Mouse (Mus musculus) gastrocnemius, postnatal 14 days (tissue): ENCODE measurements around the gene Ndufv3. TPM values are rescaled to one million over a fixed set of nuclear protein-coding genes. Genes with fewer than 3 reads are reported as not detected.
"Not testable (repeated sequence)": the region's sequence is repeated elsewhere in the genome, so short reads cannot be mapped to it uniquely, and the experiment has no call there.

ENCODE experiments used
- DNase-seq: peaks from one replicate; pipeline ENCODE4 v3.0.0; 2021; ENCODE audit warnings: mixed read lengths
- intact Hi-C: fragments of 180-260 bp; cut with DNase I; formaldehyde crosslinking; loops from one replicate; pipeline ENCODE4 v1.15.1; 2025; ENCODE audit warnings: low total_unique reads
- total RNA-seq, 2 experiments: library from RNA; stranded (reverse); gene quantifications; 2 replicates each; pipeline ENCODE4 v1.2.3; 2021

Ndufv3 gene
- total RNA-seq, 2 experiments from 2014 or later: 423 to 456 TPM

DNA sequence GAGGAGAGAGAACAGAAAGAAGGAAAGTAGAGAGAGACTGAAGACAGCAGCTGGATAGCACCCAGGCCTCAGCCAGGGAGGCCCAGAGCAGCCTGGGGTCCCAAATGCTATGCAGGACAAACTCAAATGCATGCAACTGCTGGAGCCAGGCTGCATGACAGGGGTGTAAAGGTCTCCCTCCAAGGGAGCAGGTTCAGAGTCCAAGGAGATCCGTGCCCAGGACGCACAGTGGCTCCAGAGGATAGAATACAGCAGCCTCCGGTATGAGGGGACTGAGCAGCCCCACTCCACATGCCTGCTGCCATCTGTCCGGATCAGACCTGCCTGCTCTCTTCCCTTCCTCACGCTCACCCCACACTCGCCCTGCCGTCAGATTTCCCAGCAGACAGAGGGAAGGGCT lies 13.6 kb upstream of the Ndufv3 start:
- DNase-seq: no peak
- intact Hi-C loops: no loop called here

DNA sequence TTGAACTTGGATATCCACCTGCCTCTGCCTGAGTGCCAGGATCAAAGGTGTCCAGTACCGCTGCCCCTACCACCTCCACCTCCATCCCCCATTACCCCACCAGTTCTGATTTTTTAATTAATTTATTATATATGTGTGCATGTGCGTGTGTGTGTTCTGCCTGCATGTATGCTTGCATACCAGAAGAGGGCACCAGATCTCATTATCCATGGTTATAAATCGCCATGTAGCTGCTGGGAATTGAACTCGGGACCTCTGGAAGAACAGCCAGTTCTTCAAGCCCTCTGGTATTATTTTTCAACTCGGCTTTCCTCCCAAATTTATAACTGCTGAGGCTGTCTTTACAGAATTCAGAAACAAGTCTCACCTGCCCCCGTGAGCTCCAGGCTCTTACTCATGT lies 9.0 kb upstream of the Ndufv3 start:
- intact Hi-C loops: no loop called here

DNA sequence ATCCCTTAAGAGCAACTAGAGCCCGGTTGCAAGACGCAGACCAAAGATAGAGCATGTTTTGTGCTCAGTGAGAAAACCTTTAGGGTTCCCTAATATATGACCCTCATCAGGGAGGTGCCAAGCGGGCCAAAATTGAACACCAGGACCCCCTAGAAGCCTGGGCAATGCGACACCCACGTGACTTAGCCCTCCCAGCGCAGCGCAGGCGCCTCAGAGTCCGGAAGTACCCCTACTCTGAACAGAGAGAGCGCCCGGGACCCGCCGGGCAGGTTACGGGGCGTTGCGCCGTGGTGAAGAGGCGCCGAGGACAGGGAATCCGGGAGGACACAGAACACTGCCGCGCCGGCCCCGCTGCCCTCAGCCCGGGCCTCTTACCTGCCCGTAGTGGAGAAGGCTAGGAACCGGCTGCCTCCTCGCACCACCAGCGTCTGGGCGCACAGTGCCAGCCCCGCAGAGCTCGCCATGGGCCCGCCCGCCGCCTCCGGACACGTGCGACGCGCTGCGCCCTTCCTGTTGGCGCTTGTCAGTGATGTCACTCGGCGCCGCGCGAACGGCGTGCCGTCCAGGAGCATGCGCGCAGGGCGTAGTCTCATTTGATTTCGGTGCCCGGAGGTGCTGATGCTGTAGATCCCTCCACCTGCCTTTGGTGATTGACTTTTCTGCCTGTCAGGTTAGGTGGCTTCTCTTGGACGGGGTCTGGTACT lies 8.0 kb upstream of the Ndufv3 start:
- DNase-seq: peak; percentile 87
- intact Hi-C loops: no loop called here

More for the DNA sequence above, 9.0 kb upstream of the Ndufv3 start:
- DNase-seq: no peak

- intact Hi-C loops: no loop called here
- no peak for DNase-seq
These were observed 7.3 kb upstream of the Ndufv3 start for GRCm38 (mm10) chr17:31512593-31512992.

- DNase-seq: no peak
- intact Hi-C loops: loop anchor here (5.0 kb wide), 1 partner anchor 143 kb away; the partner anchor contains the start of gene U2af1
These were observed 5.2 kb upstream of the Ndufv3 start for GRCm38 (mm10) chr17:31514696-31515095.

DNA sequence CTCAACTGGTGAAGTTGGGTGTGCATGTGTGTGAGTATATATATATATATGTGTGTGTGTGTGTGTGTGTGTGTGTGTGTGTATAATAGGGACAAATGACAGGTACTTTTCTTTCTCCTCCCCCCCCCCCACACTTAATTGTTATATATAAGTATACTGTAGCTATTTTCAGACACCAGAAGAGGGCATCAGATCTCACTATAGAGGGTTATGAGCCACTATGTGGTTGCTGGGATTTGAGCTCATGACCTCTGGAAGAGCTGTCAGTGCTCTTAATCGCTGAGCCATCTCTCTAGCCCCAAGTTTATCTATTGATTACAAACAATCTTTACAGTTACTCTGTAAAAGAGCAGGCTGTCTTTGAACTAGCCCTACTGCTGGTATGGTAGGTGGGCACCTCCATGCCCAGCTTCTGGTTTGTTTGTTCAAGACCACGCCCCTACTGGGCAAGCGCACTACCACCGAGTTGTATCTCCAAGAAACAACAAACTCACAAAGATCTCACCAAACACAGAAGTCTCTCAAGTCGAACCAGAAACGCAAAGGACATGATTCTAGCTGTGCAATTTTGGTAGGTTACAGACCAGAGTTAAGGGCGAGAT lies 470 bp upstream of the Ndufv3 start:
- intact Hi-C loops: loop anchor here (5.0 kb wide), 1 partner anchor 138 kb away; the partner anchor contains the start of gene U2af1
- DNase-seq: no peak

- DNase-seq: peak; percentile 72
- intact Hi-C loops: no loop called here
These were observed 980 bp downstream of the Ndufv3 start for GRCm38 (mm10) chr17:31520895-31521294.

GRCm38 (mm10) chr17:31521948-31522347 lies 2.0 kb downstream of the Ndufv3 start:
- DNase-seq: no peak
- intact Hi-C loops: no loop called here

DNA sequence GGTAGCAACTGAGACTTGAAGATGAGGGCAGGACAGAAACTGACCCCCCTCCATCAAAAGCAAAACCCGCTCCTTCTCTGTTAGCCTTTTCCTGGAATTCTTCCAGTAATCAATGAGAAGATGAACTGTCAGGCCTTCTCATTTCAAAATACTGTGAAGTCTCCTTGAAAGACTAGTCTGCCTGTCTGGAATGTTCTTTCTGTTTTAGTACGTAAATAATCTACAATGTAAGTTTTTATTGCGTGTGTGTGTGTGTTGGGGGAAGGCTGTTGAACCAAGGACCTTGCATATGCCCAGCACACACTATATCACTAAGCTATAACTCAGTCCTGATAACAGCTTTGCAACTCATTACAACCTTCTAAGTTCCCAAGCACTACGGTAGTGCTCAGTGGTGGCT lies 5.2 kb downstream of the Ndufv3 start:
- intact Hi-C loops: loop anchor here (5.0 kb wide), 2 partner anchors 37 to 137 kb away; partner anchors contain the start of gene Pknox1
- DNase-seq: no peak

DNA sequence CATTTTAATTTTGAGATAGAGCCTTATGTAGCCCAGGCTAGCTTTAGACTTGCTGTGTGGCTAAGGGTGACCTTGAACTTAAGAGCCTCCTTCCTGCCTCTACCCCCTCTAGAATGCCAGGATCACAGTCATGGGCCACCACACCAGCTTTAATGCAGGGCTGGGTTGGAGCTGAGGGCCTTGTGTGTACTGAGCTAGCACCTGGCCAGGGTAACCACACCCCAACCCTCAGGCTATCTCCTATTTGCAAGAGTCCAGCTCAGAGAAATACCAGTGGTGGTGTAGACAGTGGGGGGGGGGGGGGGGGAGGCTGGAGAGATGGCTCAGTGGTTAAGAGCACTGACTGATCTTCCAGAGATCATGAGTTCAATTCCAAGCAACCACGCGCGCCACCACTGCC lies 5.9 kb downstream of the Ndufv3 start:
- intact Hi-C loops: loop anchor here (5.0 kb wide), 2 partner anchors 36 to 136 kb away; partner anchors contain the start of gene Pknox1
- DNase-seq: no peak

GRCm38 (mm10) chr17:31529314-31529713 lies 9.4 kb downstream of the Ndufv3 start:
- intact Hi-C loops: loop anchor here (5.0 kb wide), 2 partner anchors 33 to 133 kb away; partner anchors contain the start of gene Pknox1
- DNase-seq: no peak

DNA sequence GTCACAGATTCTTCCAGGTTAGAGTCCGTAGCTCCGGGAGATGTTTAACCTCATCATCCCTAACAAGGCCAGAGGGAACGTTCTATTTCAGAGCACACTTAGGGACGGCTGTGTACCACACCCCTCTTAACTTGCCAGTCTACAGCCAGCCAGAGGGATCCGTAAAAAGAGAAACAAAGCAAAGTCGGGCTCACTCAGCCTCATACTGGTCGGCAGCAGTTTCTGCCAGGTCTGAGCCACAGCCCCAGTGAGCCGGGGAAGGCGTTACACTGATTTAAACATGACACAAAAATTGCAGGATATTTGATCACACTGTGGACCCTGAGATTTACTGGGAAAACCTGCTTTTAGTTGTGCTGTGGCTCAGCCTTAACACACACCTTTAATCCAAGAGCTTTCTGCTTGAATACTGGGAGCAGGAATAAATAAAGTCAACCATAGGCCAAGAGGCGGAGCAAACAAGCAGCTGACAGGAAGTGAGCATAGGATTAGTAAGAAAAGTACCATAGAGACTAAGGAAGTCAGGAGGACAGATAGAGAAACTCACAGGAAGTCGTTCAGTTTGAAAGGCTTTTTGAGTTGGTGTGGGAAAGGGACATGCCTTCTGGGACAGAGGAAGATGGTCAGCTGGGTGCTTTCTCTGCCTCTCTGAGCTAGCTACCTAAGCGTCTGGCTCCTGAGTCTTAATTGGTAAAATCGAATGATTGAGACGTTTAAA lies 11.7 kb downstream of the Ndufv3 start:
- DNase-seq: no peak
- intact Hi-C loops: no loop called here

DNA sequence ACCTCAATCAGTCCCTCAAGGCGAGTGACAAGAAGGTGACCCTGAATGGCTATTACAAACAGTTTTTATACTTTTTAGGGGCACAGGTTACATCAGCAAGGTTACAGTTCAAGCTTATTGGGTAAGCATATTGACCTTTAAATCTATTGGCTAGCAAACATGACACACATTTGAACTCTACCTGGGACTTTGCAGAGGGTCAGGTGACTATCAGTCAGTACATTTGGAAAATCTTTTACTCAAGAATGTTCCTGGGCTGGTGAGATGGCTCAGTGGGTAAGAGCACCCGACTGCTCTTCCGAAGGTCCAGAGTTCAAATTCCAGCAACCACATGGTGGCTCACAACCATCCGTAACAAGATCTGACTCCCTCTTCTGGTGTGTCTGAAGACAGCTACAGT lies 12.4 kb downstream of the Ndufv3 start:
- DNase-seq, intact Hi-C loops: not testable (repeated sequence)

GRCm38 (mm10) chr17:31535358-31535757 lies 15.4 kb downstream of the Ndufv3 start:
- intact Hi-C loops: no loop called here
- DNase-seq: no peak

- peak; percentile 81 for DNase-seq
- intact Hi-C loops: no loop called here
These were observed 16.1 kb downstream of the Ndufv3 start for GRCm38 (mm10) chr17:31535871-31536629.

- intact Hi-C loops: no loop called here
- DNase-seq: no peak
These were observed 20.2 kb downstream of the Ndufv3 start for GRCm38 (mm10) chr17:31540101-31540500.

DNA sequence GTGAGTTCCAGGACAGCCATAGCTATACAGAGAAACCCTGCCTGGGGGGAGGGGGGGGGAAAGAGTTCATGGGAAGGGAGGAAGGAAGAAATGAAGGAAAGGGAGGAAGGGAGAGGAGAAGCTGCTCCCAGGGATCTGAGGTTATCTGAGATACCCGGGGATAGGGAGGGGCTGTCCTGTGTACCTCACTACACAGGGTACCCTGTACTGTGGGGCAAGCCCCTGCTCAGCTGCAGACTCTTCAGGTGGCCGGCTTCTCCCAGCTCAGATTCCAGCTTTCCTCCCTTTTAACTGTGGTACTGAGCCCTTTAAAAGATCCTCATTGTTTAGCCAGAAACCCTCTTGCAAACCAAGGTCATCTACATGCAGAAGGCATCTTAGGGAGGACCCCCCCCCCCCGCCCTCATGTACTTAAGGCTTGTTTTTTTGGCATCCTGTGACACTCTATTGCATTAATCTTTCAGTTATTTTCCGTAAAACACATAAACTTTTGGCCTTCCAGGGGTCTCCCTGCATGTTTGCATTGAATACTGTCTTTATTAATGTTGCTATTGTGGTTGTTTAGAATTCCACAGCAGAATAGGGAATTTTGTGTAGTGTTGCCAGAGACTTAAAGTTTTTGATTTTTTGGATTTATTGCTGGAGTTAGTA lies 21.0 kb downstream of the Ndufv3 start:
- DNase-seq: no peak
- intact Hi-C loops: no loop called here

DNA sequence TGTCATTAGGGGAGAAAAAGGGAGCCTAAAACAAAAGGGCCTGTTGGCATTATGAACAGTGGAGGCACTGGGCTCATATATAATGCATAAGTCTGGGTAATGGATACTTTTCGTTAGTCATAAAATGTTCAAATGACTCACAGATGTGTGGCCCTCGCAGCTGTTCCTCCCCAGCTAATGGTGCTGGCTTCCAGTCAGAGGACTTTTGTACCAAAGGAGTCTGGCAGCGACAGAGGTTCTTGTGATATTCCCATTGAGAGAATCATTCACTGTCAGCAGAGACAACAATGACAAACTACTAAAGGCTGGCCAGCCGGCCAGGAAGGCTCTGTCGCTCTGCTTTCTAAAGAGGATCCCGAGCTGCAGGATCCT lies 21.5 kb downstream of the Ndufv3 start:
- peak; percentile 53 for DNase-seq
- intact Hi-C loops: no loop called here

DNA sequence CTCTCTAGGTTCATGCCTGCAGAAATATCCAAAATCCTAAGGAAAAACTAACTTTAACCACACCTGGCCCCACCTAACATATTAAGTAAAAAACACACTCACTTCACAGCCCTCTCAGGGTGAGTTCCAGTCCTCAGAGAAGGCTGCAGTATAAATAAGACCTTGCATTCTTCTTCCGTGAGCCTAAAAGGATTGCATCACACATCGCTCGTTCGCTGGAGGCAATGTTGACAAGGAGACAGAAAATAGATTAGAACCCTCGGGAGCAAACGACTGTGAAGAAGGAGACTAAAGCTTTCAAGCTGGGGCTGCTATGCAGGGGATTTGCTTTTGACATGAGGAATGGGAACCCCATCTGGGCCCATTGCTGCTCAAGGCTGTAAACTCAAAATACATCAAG lies 23.7 kb downstream of the Ndufv3 start:
- no peak for DNase-seq
- intact Hi-C loops: no loop called here
